Mouse (Mus musculus): ENCODE results near the gene Rufy2.

GRCm38 (mm10) chr10:63023121-63023748 is 43.2 kb downstream of the Rufy2 start:
- TF ChIP-seq IRF4 (IDR thresholded peaks at IDR 0.05; ENCODE audit: low read depth, low read length), result no peak
- TF ChIP-seq ZNF384 (IDR thresholded peaks at IDR 0.05; ENCODE audit: low read depth, low read length), result no peak
- TF ChIP-seq CTCF (conservative IDR thresholded peaks at IDR 0.05 in 1 of 2, IDR thresholded peaks at IDR 0.05 in 1 of 2; ENCODE audit: low read depth in 2 of 2, low read length in 2 of 2), result no peak
- TF ChIP-seq UBTF (IDR thresholded peaks at IDR 0.05; ENCODE audit: low read depth, low read length), result no peak; the same call in 1 of the 2 replicates
- no peak for TF ChIP-seq MAX (IDR thresholded peaks at IDR 0.05; ENCODE audit: low read length)
- TF ChIP-seq KAT2A (IDR thresholded peaks at IDR 0.05; ENCODE audit: insufficient replicate concordance, low read length), result no peak
- TF ChIP-seq ELF1 (IDR thresholded peaks at IDR 0.05; ENCODE audit: low read depth, low read length), result no peak
- no peak for TF ChIP-seq EP300 (IDR thresholded peaks at IDR 0.05; ENCODE audit: low read length)
- no peak for TF ChIP-seq ZC3H11A (IDR thresholded peaks at IDR 0.05; ENCODE audit: low read depth, low read length)
- TF ChIP-seq ZMIZ1 (IDR thresholded peaks at IDR 0.05; ENCODE audit: low read depth, low read length), result no peak
- TF ChIP-seq RCOR1 (conservative IDR thresholded peaks at IDR 0.05; ENCODE audit: low read depth, low read length), result no peak
- TF ChIP-seq USF1 (IDR thresholded peaks at IDR 0.05; ENCODE audit: low read depth, low read length), result no peak
- no peak for TF ChIP-seq POLR2A (IDR thresholded peaks at IDR 0.05; ENCODE audit: low read depth, low read length)
- no peak for TF ChIP-seq NRF1 (IDR thresholded peaks at IDR 0.05; ENCODE audit: low read depth, low read length)
